Mouse (Mus musculus) lung, adult 2 months (tissue): Measurements from ENCODE around the gene Msrb1. TPM values are rescaled to one million over a fixed set of nuclear protein-coding genes. Genes with fewer than 3 reads are reported as not detected.

Source experiments
- DNase-seq: peaks from one replicate; pipeline ENCODE4 v3.0.0; 2022
- H3K4me1 ChIP-seq: fragments of 200-500 bp; 2 replicates; pipeline ENCODE4 v1.6.1; 2011; ENCODE audit warnings: low read length; ENCODE audit not compliant: control insufficient read depth, insufficient read depth
- H3K4me3 ChIP-seq: fragments of 200-500 bp; replicated peaks from 2 replicates; pipeline ENCODE3; 2011; ENCODE audit warnings: low read depth, mild to moderate bottlenecking, control low read depth, low read length; ENCODE audit errors: extremely low read depth
- CTCF ChIP-seq: fragments of 200-500 bp; IDR thresholded peaks from 2 replicates; pipeline ENCODE4 v1.5.1; 2011; ENCODE audit warnings: mild to moderate bottlenecking, low read length, control low read depth; ENCODE audit not compliant: insufficient read depth
- POLR2A ChIP-seq: fragments of 200-500 bp; IDR thresholded peaks from 2 replicates; pipeline ENCODE4 v1.6.1; 2011; ENCODE audit warnings: low read depth, mild to moderate bottlenecking, control low read depth, low read length, borderline replicate concordance; ENCODE audit errors: extremely low read depth
- WGBS: fragments of 180-500 bp; shearing (Covaris S2); methylation state at CpG from one replicate; pipeline ENCODE4 v1.1.7; 2018; 5-methylcytosine and 5-hydroxymethylcytosine counted together
- polyA plus RNA-seq: library from polyadenylated mRNA; depleted of rRNA; stranded (reverse); fragments of >200 nt; gene quantifications from 2 replicates; pipeline ENCODE4 v1.2.3, GENCODE M21; 2012; rRNA removed

Gene Msrb1
- polyA plus RNA-seq, 1 experiment = 103 TPM

DNA sequence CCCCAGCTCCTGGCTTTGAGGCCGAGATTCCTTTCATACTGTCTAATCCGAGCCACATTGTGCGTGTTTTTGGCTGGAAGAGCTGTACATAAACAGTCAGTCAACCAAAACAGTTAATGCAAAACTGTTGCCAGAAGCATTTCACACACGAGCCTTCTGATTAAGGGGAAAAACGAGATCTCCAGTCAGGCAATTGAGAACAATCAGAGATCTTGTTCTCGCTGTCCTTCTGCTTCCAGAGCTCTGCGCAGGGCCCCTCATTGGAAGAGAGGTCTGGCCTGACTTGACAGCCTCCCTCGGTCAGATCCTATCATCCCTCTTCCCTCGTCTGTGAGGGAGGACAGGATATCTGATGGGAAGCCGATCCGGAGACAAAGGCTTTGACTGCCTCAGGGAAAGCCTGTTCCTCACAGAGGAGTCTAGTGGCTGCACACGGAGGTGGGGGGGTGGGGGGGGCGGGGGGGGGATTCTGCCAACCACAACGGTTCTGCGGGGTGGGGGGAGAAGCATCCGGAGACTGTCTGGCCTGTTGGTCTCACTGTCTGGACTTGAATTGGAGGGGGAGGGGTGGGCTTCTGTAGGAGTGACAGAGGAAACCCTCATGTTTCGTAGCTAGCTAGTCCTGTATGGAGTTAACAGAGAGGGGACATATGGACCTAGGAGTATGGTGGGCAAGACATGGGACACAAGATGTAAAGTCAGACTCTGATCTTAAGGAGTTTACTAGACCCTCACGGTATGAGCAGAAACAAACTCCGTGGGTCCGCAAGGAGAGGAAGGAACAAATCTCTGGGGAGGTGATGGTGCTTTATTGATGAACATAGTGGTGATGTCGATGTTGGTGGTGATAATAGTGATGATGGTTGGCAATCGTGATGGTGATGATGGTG is 28.8 kb downstream of the Msrb1 start:
- no peak for TF ChIP-seq CTCF
- 44% methylated on average over 21 of the region's 22 CpGs for WGBS
- Histone ChIP-seq H3K4me3 (no peak overlapping the region), H3K4me1 (no peaks in the 10 kb centered on the region)
- DNase-seq = no peak

DNA sequence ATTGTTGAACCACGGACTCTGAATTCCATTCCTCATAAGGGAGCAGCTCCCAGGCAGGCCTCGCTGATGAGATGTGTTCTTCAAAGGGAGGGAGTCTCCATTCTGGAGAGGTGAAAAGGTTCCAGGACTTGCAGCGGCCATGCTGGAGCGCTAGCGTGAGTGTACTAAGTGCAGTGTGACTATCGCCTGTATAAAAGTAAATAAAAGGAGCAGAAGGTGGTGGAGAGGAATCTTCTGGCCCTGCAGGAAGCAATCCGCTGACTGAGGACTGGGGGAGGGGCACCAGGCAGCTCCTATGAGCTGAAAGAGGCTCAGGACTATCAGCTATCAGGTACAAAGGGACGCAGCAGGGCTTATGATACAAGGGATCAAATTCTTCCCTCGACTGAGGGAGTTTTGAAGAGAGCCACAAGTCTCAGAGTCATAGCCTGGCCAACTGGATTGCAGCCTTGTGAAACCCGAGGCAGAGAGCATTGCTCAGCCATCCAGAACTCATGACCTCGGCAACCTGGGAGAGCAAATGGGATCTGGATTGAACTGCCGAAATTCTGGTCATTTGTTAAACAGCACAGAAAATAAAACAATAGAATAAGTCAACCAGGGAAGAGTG is 29.9 kb downstream of the Msrb1 start:
- Histone ChIP-seq H3K4me3 (no peak overlapping the region), H3K4me1 (no peaks in the 10 kb centered on the region)
- no peak for DNase-seq
- 28% methylated on average over 12 of the region's 12 CpGs for whole genome bisulfite sequencing
- no peak for TF ChIP-seq POLR2A
- TF ChIP-seq CTCF = no peak

GRCm38 (mm10) chr17:24769146-24769545 is 32.7 kb downstream of the Msrb1 start:
- no peaks in the 10 kb centered on the region for H3K4me1 ChIP-seq
- no peak overlapping the region for H3K4me3 ChIP-seq
- no peak for TF ChIP-seq CTCF
- TF ChIP-seq POLR2A = no peak
- DNase-seq = no peak
- 25% methylated on average over 3 of the region's 3 CpGs for WGBS

GRCm38 (mm10) chr17:24773241-24773640 is 36.8 kb downstream of the Msrb1 start:
- DNase-seq = no peak
- WGBS = 81% methylated on average over 5 of the region's 5 CpGs
- Histone ChIP-seq H3K4me1 (no peaks in the 10 kb centered on the region), H3K4me3 (no peak overlapping the region)
- TF ChIP-seq CTCF (no peak), POLR2A (no peak)

GRCm38 (mm10) chr17:24775173-24775572 is 38.7 kb downstream of the Msrb1 start:
- TF ChIP-seq CTCF = no peak
- no peak for TF ChIP-seq POLR2A
- 71% methylated on average over 8 of the region's 8 CpGs for WGBS
- H3K4me1 ChIP-seq = no peaks in the 10 kb centered on the region
- DNase-seq = no peak
- no peak overlapping the region for H3K4me3 ChIP-seq

- no peak for DNase-seq
- Histone ChIP-seq H3K4me1 (no peaks in the 10 kb centered on the region), H3K4me3 (no peak overlapping the region)
- no peak for TF ChIP-seq CTCF
- TF ChIP-seq POLR2A = no peak
- WGBS = 41% methylated on average over 2 of the region's 2 CpGs
These were observed 40.6 kb downstream of the Msrb1 start for GRCm38 (mm10) chr17:24777073-24777472.

- WGBS = 87% methylated on average over 2 of the region's 2 CpGs
- Histone ChIP-seq H3K4me1 (no peaks in the 10 kb centered on the region), H3K4me3 (no peak overlapping the region)
- TF ChIP-seq POLR2A = no peak
- no peak for TF ChIP-seq CTCF
- DNase-seq = no peak
These were observed 44.4 kb downstream of the Msrb1 start for GRCm38 (mm10) chr17:24780821-24781220.

DNA sequence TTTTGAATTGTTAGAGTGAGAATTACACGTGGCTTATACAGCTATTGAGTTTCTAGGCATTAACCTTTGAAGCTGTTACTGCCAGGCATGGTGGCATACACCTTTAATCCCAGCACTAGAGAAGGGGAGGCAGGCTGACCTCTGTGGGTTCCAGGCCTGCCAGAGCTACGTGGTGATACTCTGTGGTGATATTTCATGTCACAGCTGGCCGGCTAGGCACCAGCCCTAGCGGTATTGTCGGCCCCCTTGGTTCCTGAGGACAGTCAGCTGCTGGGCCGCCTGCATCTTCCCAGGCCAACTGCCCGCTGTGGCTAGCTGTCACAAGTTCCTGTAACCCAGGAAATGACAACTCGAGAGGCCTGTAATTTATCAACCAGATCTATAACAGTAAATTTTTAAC is 55.7 kb downstream of the Msrb1 start:
- WGBS = 41% methylated on average over 8 of the region's 8 CpGs
- TF ChIP-seq CTCF (no peak), POLR2A (no peak)
- DNase-seq = no peak
- Histone ChIP-seq H3K4me1 (no peaks in the 10 kb centered on the region), H3K4me3 (no peak overlapping the region)

Other genes with a start within 250 kb of the Msrb1 start
- 1.7 and 2.1 TPM in 2 replicates for gene Caskin1, start 248.0 kb upstream of the Msrb1 start, polyA plus RNA-seq
- gene Traf7, start 208.7 kb upstream of the Msrb1 start, polyA plus RNA-seq = 237 and 263 TPM in 2 replicates
- 1.1 and 1.2 TPM in 2 replicates for gene Rab26, start 202.4 kb upstream of the Msrb1 start, polyA plus RNA-seq
- 136 and 146 TPM in 2 replicates for gene Pkd1, start 186.8 kb upstream of the Msrb1 start, polyA plus RNA-seq
- gene Tsc2, start 104.0 kb upstream of the Msrb1 start, polyA plus RNA-seq = 220 and 230 TPM in 2 replicates
- gene Nthl1, start 104.0 kb upstream of the Msrb1 start, polyA plus RNA-seq = 18.8 and 19.3 TPM in 2 replicates
- 507 and 712 TPM in 2 replicates for gene Slc9a3r2, start 86.3 kb upstream of the Msrb1 start, polyA plus RNA-seq
- gene Npw, start 78.2 kb upstream of the Msrb1 start, polyA plus RNA-seq = 77.9 and 131 TPM in 2 replicates
- 89.7 and 89.8 TPM in 2 replicates for gene Zfp598, start 67.0 kb upstream of the Msrb1 start, polyA plus RNA-seq
- 0.46 and 0.62 TPM in 2 replicates for gene Syngr3, start 46.7 kb upstream of the Msrb1 start, polyA plus RNA-seq
- gene Gfer, start 40.5 kb upstream of the Msrb1 start, polyA plus RNA-seq = 13.7 and 20.3 TPM in 2 replicates
- 13.2 and 14.2 TPM in 2 replicates for gene Noxo1, start 40.4 kb upstream of the Msrb1 start, polyA plus RNA-seq
- 45.4 and 60.7 TPM in 2 replicates for gene Tbl3, start 29.0 kb upstream of the Msrb1 start, polyA plus RNA-seq
- gene Rnf151, start 18.6 kb upstream of the Msrb1 start, polyA plus RNA-seq = 0.29 and 0.57 TPM in 2 replicates
- gene Rps2, start 18.5 kb upstream of the Msrb1 start, polyA plus RNA-seq = 1,603 and 2,135 TPM in 2 replicates
- 174 and 218 TPM in 2 replicates for gene Ndufb10, start 12.2 kb upstream of the Msrb1 start, polyA plus RNA-seq
- 0.26 and 6.4 TPM in 2 replicates for gene Rpl3l, start 8.8 kb upstream of the Msrb1 start, polyA plus RNA-seq
- gene Hs3st6, start 16.3 kb downstream of the Msrb1 start, polyA plus RNA-seq = 6.4 and 8.9 TPM in 2 replicates
- not detected in 2 replicates for gene Meiob, start 67.6 kb downstream of the Msrb1 start, polyA plus RNA-seq
- gene Hagh, start 103.5 kb downstream of the Msrb1 start, polyA plus RNA-seq = 56.1 and 83.4 TPM in 2 replicates
- 6.4 and 7.8 TPM in 2 replicates for gene Fahd1, start 113.7 kb downstream of the Msrb1 start, polyA plus RNA-seq
- gene Igfals, start 129.4 kb downstream of the Msrb1 start, polyA plus RNA-seq = 3.0 and 3.9 TPM in 2 replicates
- gene Nubp2, start 149.7 kb downstream of the Msrb1 start, polyA plus RNA-seq = 23.6 and 36.7 TPM in 2 replicates
- 76.4 and 85.4 TPM in 2 replicates for gene Spsb3, start 150.0 kb downstream of the Msrb1 start, polyA plus RNA-seq
- 41.1 and 48.0 TPM in 2 replicates for gene Eme2, start 158.4 kb downstream of the Msrb1 start, polyA plus RNA-seq
- gene Mrps34, start 158.5 kb downstream of the Msrb1 start, polyA plus RNA-seq = 100 and 115 TPM in 2 replicates
- gene Nme3, start 159.9 kb downstream of the Msrb1 start, polyA plus RNA-seq = 55.8 and 69.4 TPM in 2 replicates
- gene Mapk8ip3, start 200.3 kb downstream of the Msrb1 start, polyA plus RNA-seq = 110 and 119 TPM in 2 replicates
- 6.1 and 10.2 TPM in 2 replicates for gene Jpt2, start 224.0 kb downstream of the Msrb1 start, polyA plus RNA-seq